Mouse (Mus musculus) embryo, embryonic 10.5 days (tissue): ENCODE measurements around the gene Insrr.
"Not testable (repeated sequence)": the region's sequence is repeated elsewhere in the genome, so short reads cannot be mapped to it uniquely, and the experiment has no call there.

Source experiments
- DNase-seq: peaks from one replicate; pipeline ENCODE4 v3.0.0-alpha.2; 2015; ENCODE audit warnings: low spot score

Gene Insrr

GRCm38 (mm10) chr3:87778283-87778682, 18.5 kb upstream of the Insrr start:
- no peak for DNase-seq

GRCm38 (mm10) chr3:87779086-87779485, 17.7 kb upstream of the Insrr start:
- no peak for DNase-seq

- no peak for DNase-seq
These were observed 13.3 kb upstream of the Insrr start for GRCm38 (mm10) chr3:87783282-87784023.

GRCm38 (mm10) chr3:87785156-87785555, 11.6 kb upstream of the Insrr start:
- no peak for DNase-seq

- DNase-seq, result no peak
These were observed 11.0 kb upstream of the Insrr start for GRCm38 (mm10) chr3:87785626-87786214.

- no peak for DNase-seq
These were observed 7.5 kb upstream of the Insrr start for GRCm38 (mm10) chr3:87789248-87789647.

GRCm38 (mm10) chr3:87789768-87790167, 7.0 kb upstream of the Insrr start:
- no peak for DNase-seq

GRCm38 (mm10) chr3:87794922-87795325, 1.8 kb upstream of the Insrr start, which contains the start of gene Ntrk1:
TSS of gene Ntrk1 (minus strand) at chr3:87795162.
- no peak for DNase-seq

- peak; percentile 88 for DNase-seq
These were observed 1.1 kb upstream of the Insrr start for GRCm38 (mm10) chr3:87795336-87796277.

- DNase-seq, result no peak
These were observed 4.9 kb downstream of the Insrr start for GRCm38 (mm10) chr3:87801681-87802080.

- no peak for DNase-seq
These were observed 7.4 kb downstream of the Insrr start for GRCm38 (mm10) chr3:87804038-87804677.

- peak; percentile 51 for DNase-seq
These were observed 12.7 kb downstream of the Insrr start for GRCm38 (mm10) chr3:87809322-87809962.

GRCm38 (mm10) chr3:87811297-87811696, 14.5 kb downstream of the Insrr start:
- no peak for DNase-seq

- DNase-seq, result no peak
These were observed 15.7 kb downstream of the Insrr start for GRCm38 (mm10) chr3:87812413-87812812.

- DNase-seq, result no peak
These were observed 16.1 kb downstream of the Insrr start for GRCm38 (mm10) chr3:87812873-87813272.

- no peak for DNase-seq
These were observed 19.4 kb downstream of the Insrr start for GRCm38 (mm10) chr3:87816166-87816565.

- DNase-seq, result peak; percentile 95
These were observed 19.9 kb downstream of the Insrr start for GRCm38 (mm10) chr3:87816646-87817093.

- DNase-seq, result no peak
These were observed 21.5 kb downstream of the Insrr start for GRCm38 (mm10) chr3:87818226-87818625.

- not testable (repeated sequence) for DNase-seq
These were observed 27.5 kb downstream of the Insrr start, which contains the start of gene Pear1 for GRCm38 (mm10) chr3:87824206-87824605. TSS of gene Pear1 (minus strand) at chr3:87824306.

GRCm38 (mm10) chr3:87828435-87828834, 31.7 kb downstream of the Insrr start:
- DNase-seq, result no peak

GRCm38 (mm10) chr3:87829025-87829424, 32.3 kb downstream of the Insrr start:
- DNase-seq, result no peak
